Mouse (Mus musculus) adrenal gland, adult 2 months (tissue): ENCODE measurements around the gene Cdk2ap2. TPM values are rescaled to one million over a fixed set of nuclear protein-coding genes. Genes with fewer than 3 reads are reported as not detected.
"Not testable (repeated sequence)": the region's sequence is repeated elsewhere in the genome, so short reads cannot be mapped to it uniquely, and the experiment has no call there.

ENCODE experiments used
- DNase-seq: peaks from one replicate; pipeline ENCODE4 v3.0.0; 2021
- polyA plus RNA-seq: library from polyadenylated mRNA; depleted of rRNA; stranded (reverse); fragments of >200 nt; gene quantifications from 2 replicates; pipeline ENCODE4 v1.2.3, GENCODE M21; 2012
- total RNA-seq, 2 experiments: library from RNA; stranded (reverse); gene quantifications; 2 replicates each; pipeline ENCODE4 v1.2.3; 2021

Cdk2ap2 gene
- total and polyA plus RNA-seq, 3 experiments: 128 to 371 (median 131) TPM

- DNase-seq: no peak
Observed at GRCm38 (mm10) chr19:4066877-4067276, 30.1 kb upstream of the Cdk2ap2 start.

GRCm38 (mm10) chr19:4068242-4068641 lies 28.7 kb upstream of the Cdk2ap2 start:
- DNase-seq: not testable (repeated sequence)

GRCm38 (mm10) chr19:4068717-4069410 lies 28.1 kb upstream of the Cdk2ap2 start:
- DNase-seq: no peak

- no peak for DNase-seq
Observed at GRCm38 (mm10) chr19:4070311-4070710, 26.7 kb upstream of the Cdk2ap2 start.

GRCm38 (mm10) chr19:4070756-4071155 lies 26.2 kb upstream of the Cdk2ap2 start:
- DNase-seq: no peak

GRCm38 (mm10) chr19:4071406-4071805 lies 25.6 kb upstream of the Cdk2ap2 start:
- DNase-seq: no peak

GRCm38 (mm10) chr19:4072706-4073424 lies 24.1 kb upstream of the Cdk2ap2 start:
- DNase-seq: no peak

- no peak for DNase-seq
Observed at GRCm38 (mm10) chr19:4075531-4075930, 21.5 kb upstream of the Cdk2ap2 start.

- no peak for DNase-seq
Observed at GRCm38 (mm10) chr19:4079594-4079993, 17.4 kb upstream of the Cdk2ap2 start.

GRCm38 (mm10) chr19:4080511-4081009 lies 16.4 kb upstream of the Cdk2ap2 start:
- DNase-seq: no peak

GRCm38 (mm10) chr19:4081394-4081793 lies 15.6 kb upstream of the Cdk2ap2 start, which contains the start of gene Cabp2:
Gene Cabp2, plus strand, starts transcription at chr19:4081578.
- DNase-seq: no peak

GRCm38 (mm10) chr19:4082219-4082965 lies 14.6 kb upstream of the Cdk2ap2 start:
- no peak for DNase-seq

- DNase-seq: no peak
Observed at GRCm38 (mm10) chr19:4083316-4083715, 13.7 kb upstream of the Cdk2ap2 start.

GRCm38 (mm10) chr19:4083826-4084225 lies 13.2 kb upstream of the Cdk2ap2 start:
- DNase-seq: no peak

GRCm38 (mm10) chr19:4084984-4085383 lies 12.0 kb upstream of the Cdk2ap2 start:
- no peak for DNase-seq

GRCm38 (mm10) chr19:4086156-4086555 lies 10.8 kb upstream of the Cdk2ap2 start:
- DNase-seq: no peak

- no peak for DNase-seq
Observed at GRCm38 (mm10) chr19:4087090-4087489, 9.9 kb upstream of the Cdk2ap2 start.

- DNase-seq: no peak
Observed at GRCm38 (mm10) chr19:4088146-4088545, 8.8 kb upstream of the Cdk2ap2 start.

GRCm38 (mm10) chr19:4089128-4089527 lies 7.9 kb upstream of the Cdk2ap2 start:
- no peak for DNase-seq

GRCm38 (mm10) chr19:4090446-4090845 lies 6.5 kb upstream of the Cdk2ap2 start:
- no peak for DNase-seq

GRCm38 (mm10) chr19:4091383-4091782 lies 5.6 kb upstream of the Cdk2ap2 start:
- no peak for DNase-seq

GRCm38 (mm10) chr19:4092750-4093149 lies 4.2 kb upstream of the Cdk2ap2 start:
- no peak for DNase-seq

GRCm38 (mm10) chr19:4093772-4094171 lies 3.2 kb upstream of the Cdk2ap2 start:
- no peak for DNase-seq
